In genomic region chr5:137061809-137062481, GRCm38 (mm10) we compare ENCODE assay signal across 9 mouse cellular contexts. TPM values are rescaled to one million over a fixed set of nuclear protein-coding genes. Genes with fewer than 3 reads are reported as not detected.
DNase-seq lines count a peak whose midpoint lies in the region; ATAC-seq and TF ChIP-seq lines count a peak whose summit lies in the region.
"Had no signal": no experiment of that assay in that cellular context is flagged by ENCODE, and none has a peak within 500 bp of the region (broad histone marks: within the 10 kb centered on the region; RNA-seq: fewer than 3 reads in every experiment).

No protein-coding gene starts in this region.

- no peak overlapping the region for H3K9ac ChIP-seq in forebrain, embryonic 11.5 days (ENCODE audit: low read length)
- H3K9ac ChIP-seq in forebrain, embryonic 15.5 days (replicated peaks), result no peak overlapping the region
- H3K9ac ChIP-seq in intestine, postnatal 0 days (ENCODE audit: low read depth, low read length), result no peak overlapping the region
- H3K9ac ChIP-seq: heart, embryonic 15.5 days had no signal

- TF ChIP-seq POLR2A in spleen, adult 2 months (IDR thresholded peaks at IDR 0.05; ENCODE audit: low read depth, low read length), result no peak

- no peaks in the 10 kb centered on the region for H3K27me3 ChIP-seq in forebrain, embryonic 11.5 days (ENCODE audit: control insufficient read depth, insufficient read depth, low read length)
- no peaks in the 10 kb centered on the region for H3K27me3 ChIP-seq in forebrain, embryonic 15.5 days
- H3K27me3 ChIP-seq in spleen, adult 2 months (ENCODE audit: control insufficient read depth, insufficient read depth, low read length), result no peaks in the 10 kb centered on the region
- no peaks in the 10 kb centered on the region for H3K27me3 ChIP-seq in intestine, postnatal 0 days (replicated peaks; ENCODE audit: control insufficient read depth, insufficient read depth, low read length)
- H3K27me3 ChIP-seq: heart, embryonic 15.5 days had no signal

- no peak overlapping the region for H3K4me3 ChIP-seq in forebrain, embryonic 11.5 days (ENCODE audit: low read depth, low read length)
- no peak overlapping the region for H3K4me3 ChIP-seq in forebrain, embryonic 15.5 days
- H3K4me3 ChIP-seq in spleen, adult 2 months (ENCODE audit: extremely low read depth, insufficient read depth, insufficient read length), result no peak overlapping the region
- H3K4me3 ChIP-seq in intestine, postnatal 0 days (ENCODE audit: low read depth, low read length), result no peak overlapping the region
- H3K4me3 ChIP-seq: heart, embryonic 15.5 days had no signal

- H3K4me1 ChIP-seq in forebrain, embryonic 11.5 days (replicated peaks; ENCODE audit: control insufficient read depth, insufficient read depth, low read length), result no peaks in the 10 kb centered on the region
- no peaks in the 10 kb centered on the region for H3K4me1 ChIP-seq in forebrain, embryonic 15.5 days
- H3K4me1 ChIP-seq in spleen, adult 2 months (ENCODE audit: control insufficient read depth, insufficient read depth, insufficient read length), result no peaks in the 10 kb centered on the region
- no peaks in the 10 kb centered on the region for H3K4me1 ChIP-seq in intestine, postnatal 0 days (replicated peaks; ENCODE audit: control insufficient read depth, insufficient read depth, low read length)
- H3K4me1 ChIP-seq: heart, embryonic 15.5 days had no signal

- H3K27ac ChIP-seq in forebrain, embryonic 11.5 days (ENCODE audit: low read depth, low read length), result no peak overlapping the region
- H3K27ac ChIP-seq in forebrain, embryonic 15.5 days (replicated peaks), result no peak overlapping the region
- no peak overlapping the region for H3K27ac ChIP-seq in spleen, adult 2 months (ENCODE audit: insufficient read depth, low read length)
- H3K27ac ChIP-seq in intestine, postnatal 0 days (ENCODE audit: low read depth, low read length), result no peak overlapping the region
- H3K27ac ChIP-seq: heart, embryonic 15.5 days had no signal

- TF ChIP-seq CTCF in spleen, adult 2 months (IDR thresholded peaks at IDR 0.05; ENCODE audit: extremely low read depth, insufficient read depth, insufficient read length, insufficient replicate concordance), result peak; percentile 33; the same call in 1 of the 2 replicates
- TF ChIP-seq CTCF in intestine, postnatal 0 days (IDR thresholded peaks at IDR 0.05; ENCODE audit: low read depth), result peak; percentile 62

- DNase-seq in forebrain, embryonic 11.5 days (ENCODE audit: low spot score), result peak; percentile 62
- DNase-seq in spleen, adult 2 months (ENCODE audit: low read depth in 1 of 2, low spot score in 2 of 2), result peak in 1 of 2 experiments; percentile 36
- DNase-seq in spleen, adult 12 weeks (ENCODE audit: low spot score), result no peak
- DNase-seq in cerebellum, postnatal 14 days, result peak; percentile 68 to 81
- peak; percentile 79 for DNase-seq in lung, postnatal 14 days

- no peaks in the 10 kb centered on the region for H3K9me3 ChIP-seq in forebrain, embryonic 11.5 days (ENCODE audit: control insufficient read depth, low read length)
- no peaks in the 10 kb centered on the region for H3K9me3 ChIP-seq in forebrain, embryonic 15.5 days
- H3K9me3 ChIP-seq in intestine, postnatal 0 days (ENCODE audit: control insufficient read depth), result no peaks in the 10 kb centered on the region
- H3K9me3 ChIP-seq: heart, embryonic 15.5 days had no signal

- no peak overlapping the region for H3K4me2 ChIP-seq in forebrain, embryonic 11.5 days (ENCODE audit: low read depth, low read length, severe bottlenecking)
- H3K4me2 ChIP-seq in forebrain, embryonic 15.5 days (replicated peaks), result no peak overlapping the region
- no peak overlapping the region for H3K4me2 ChIP-seq in intestine, postnatal 0 days (replicated peaks; ENCODE audit: low read depth)
- H3K4me2 ChIP-seq: heart, embryonic 15.5 days had no signal

- WGBS in forebrain, embryonic 11.5 days, result 31% methylated on average over 10 of the region's 12 CpGs
- WGBS in forebrain, embryonic 15.5 days, result 27% methylated on average over 11 of the region's 12 CpGs
- WGBS in spleen, adult 2 months, result 17% methylated on average over 12 of the region's 12 CpGs
- WGBS in intestine, postnatal 0 days, result 17% methylated on average over 11 of the region's 12 CpGs

- no peak for ATAC-seq in forebrain, embryonic 11.5 days (replicated peaks; ENCODE audit: low FRiP score)
- ATAC-seq in forebrain, embryonic 15.5 days (replicated peaks), result no peak
- peak; percentile 22; the same call in 1 of the 2 replicates for ATAC-seq in intestine, postnatal 0 days
- ATAC-seq in granulocyte monocyte progenitor cell, adult 5-6 weeks (replicated peaks; ENCODE audit: poor library complexity, severe bottlenecking), result no peak

- H3K36me3 ChIP-seq in forebrain, embryonic 11.5 days (ENCODE audit: control insufficient read depth, insufficient read depth, low read length), result no peaks in the 10 kb centered on the region
- H3K36me3 ChIP-seq in forebrain, embryonic 15.5 days, result no peaks in the 10 kb centered on the region
- H3K36me3 ChIP-seq in spleen, adult 2 months (ENCODE audit: control insufficient read depth, insufficient read depth, low read length), result no peaks in the 10 kb centered on the region
- no peaks in the 10 kb centered on the region for H3K36me3 ChIP-seq in intestine, postnatal 0 days (ENCODE audit: control insufficient read depth, insufficient read depth)
- H3K36me3 ChIP-seq: heart, embryonic 15.5 days had no signal

RNA-seq across cellular contexts. Expression of gene Serpine1, which starts 10.1 kb away (rescaled TPM):
- polyA plus RNA-seq in forebrain, embryonic 11.5 days (2014; fragmentation: Nextera tagmentation; extraction: Ambion mirVana), result 0.20 TPM in 1 of 2 replicates, not detected in the other
- 0.14 and 0.28 TPM in 2 replicates for polyA plus RNA-seq in forebrain, embryonic 15.5 days (2015; fragmentation: Nextera tagmentation; extraction: Ambion mirVana)
- 1.6 and 2.1 TPM in 2 replicates for polyA plus RNA-seq in spleen, adult 2 months (2012; rRNA removed)
- 0.20 and 0.22 TPM in 2 replicates for polyA plus RNA-seq in intestine, postnatal 0 days (2015; fragmentation: Nextera tagmentation; extraction: Ambion mirVana)
- not detected in 2 replicates for total RNA-seq in granulocyte monocyte progenitor cell, adult 5-6 weeks (2014; fragmentation: Nextera tagmentation)
- not detected in 2 replicates for total RNA-seq in granulocyte monocyte progenitor cell, adult 5-6 weeks (2017)

RNA-seq across cellular contexts. Expression of gene Ap1s1, which starts 16.0 kb away (rescaled TPM):
- polyA plus RNA-seq in forebrain, embryonic 11.5 days (2014; fragmentation: Nextera tagmentation; extraction: Ambion mirVana), result 187 and 207 TPM in 2 replicates
- 248 and 257 TPM in 2 replicates for polyA plus RNA-seq in forebrain, embryonic 15.5 days (2015; fragmentation: Nextera tagmentation; extraction: Ambion mirVana)
- 15.0 and 16.2 TPM in 2 replicates for polyA plus RNA-seq in spleen, adult 2 months (2012; rRNA removed)
- polyA plus RNA-seq in intestine, postnatal 0 days (2015; fragmentation: Nextera tagmentation; extraction: Ambion mirVana), result 229 and 232 TPM in 2 replicates
- 84.9 and 95.5 TPM in 2 replicates for total RNA-seq in granulocyte monocyte progenitor cell, adult 5-6 weeks (2014; fragmentation: Nextera tagmentation)
- 83.1 and 86.9 TPM in 2 replicates for total RNA-seq in granulocyte monocyte progenitor cell, adult 5-6 weeks (2017)

RNA-seq across cellular contexts. Expression of gene Vgf, which starts 35.8 kb away (rescaled TPM):
- 0.32 TPM in 1 of 2 replicates, not detected in the other for polyA plus RNA-seq in forebrain, embryonic 11.5 days (2014; fragmentation: Nextera tagmentation; extraction: Ambion mirVana)
- polyA plus RNA-seq in forebrain, embryonic 15.5 days (2015; fragmentation: Nextera tagmentation; extraction: Ambion mirVana), result 4.0 and 4.4 TPM in 2 replicates
- not detected in 2 replicates for polyA plus RNA-seq in spleen, adult 2 months (2012; rRNA removed)
- polyA plus RNA-seq in intestine, postnatal 0 days (2015; fragmentation: Nextera tagmentation; extraction: Ambion mirVana), result 1.3 and 1.6 TPM in 2 replicates
- not detected in 2 replicates for total RNA-seq in granulocyte monocyte progenitor cell, adult 5-6 weeks (2014; fragmentation: Nextera tagmentation)
- total RNA-seq in granulocyte monocyte progenitor cell, adult 5-6 weeks (2017), result not detected in 2 replicates
- polyA plus RNA-seq: heart, embryonic 15.5 days had no signal

RNA-seq across cellular contexts. Expression of gene Trim56, which starts 54.1 kb away (rescaled TPM):
- 6.2 and 7.6 TPM in 2 replicates for polyA plus RNA-seq in forebrain, embryonic 11.5 days (2014; fragmentation: Nextera tagmentation; extraction: Ambion mirVana)
- 3.4 and 3.7 TPM in 2 replicates for polyA plus RNA-seq in forebrain, embryonic 15.5 days (2015; fragmentation: Nextera tagmentation; extraction: Ambion mirVana)
- polyA plus RNA-seq in spleen, adult 2 months (2012; rRNA removed), result 26.6 and 28.6 TPM in 2 replicates
- 7.3 and 7.7 TPM in 2 replicates for polyA plus RNA-seq in intestine, postnatal 0 days (2015; fragmentation: Nextera tagmentation; extraction: Ambion mirVana)
- total RNA-seq in granulocyte monocyte progenitor cell, adult 5-6 weeks (2014; fragmentation: Nextera tagmentation), result 24.2 and 28.4 TPM in 2 replicates
- total RNA-seq in granulocyte monocyte progenitor cell, adult 5-6 weeks (2017), result 26.0 and 26.9 TPM in 2 replicates

Comparison
In these comparisons a context has a peak if more than half of its experiments do, and no peak if none do; other contexts are left out.
1. RNA of gene Ap1s1, which starts 16.0 kb away (polyA plus RNA-seq): 248 to 257 TPM in forebrain, embryonic 15.5 days, 229 to 232 TPM in intestine, postnatal 0 days and 187 to 207 TPM in forebrain, embryonic 11.5 days; 15.0 to 16.2 TPM in spleen, adult 2 months; every median in the first group is over 10 times any median in the second.